Comparison of ENCODE assay signal across 10 mouse cellular contexts in the genomic region with DNA sequence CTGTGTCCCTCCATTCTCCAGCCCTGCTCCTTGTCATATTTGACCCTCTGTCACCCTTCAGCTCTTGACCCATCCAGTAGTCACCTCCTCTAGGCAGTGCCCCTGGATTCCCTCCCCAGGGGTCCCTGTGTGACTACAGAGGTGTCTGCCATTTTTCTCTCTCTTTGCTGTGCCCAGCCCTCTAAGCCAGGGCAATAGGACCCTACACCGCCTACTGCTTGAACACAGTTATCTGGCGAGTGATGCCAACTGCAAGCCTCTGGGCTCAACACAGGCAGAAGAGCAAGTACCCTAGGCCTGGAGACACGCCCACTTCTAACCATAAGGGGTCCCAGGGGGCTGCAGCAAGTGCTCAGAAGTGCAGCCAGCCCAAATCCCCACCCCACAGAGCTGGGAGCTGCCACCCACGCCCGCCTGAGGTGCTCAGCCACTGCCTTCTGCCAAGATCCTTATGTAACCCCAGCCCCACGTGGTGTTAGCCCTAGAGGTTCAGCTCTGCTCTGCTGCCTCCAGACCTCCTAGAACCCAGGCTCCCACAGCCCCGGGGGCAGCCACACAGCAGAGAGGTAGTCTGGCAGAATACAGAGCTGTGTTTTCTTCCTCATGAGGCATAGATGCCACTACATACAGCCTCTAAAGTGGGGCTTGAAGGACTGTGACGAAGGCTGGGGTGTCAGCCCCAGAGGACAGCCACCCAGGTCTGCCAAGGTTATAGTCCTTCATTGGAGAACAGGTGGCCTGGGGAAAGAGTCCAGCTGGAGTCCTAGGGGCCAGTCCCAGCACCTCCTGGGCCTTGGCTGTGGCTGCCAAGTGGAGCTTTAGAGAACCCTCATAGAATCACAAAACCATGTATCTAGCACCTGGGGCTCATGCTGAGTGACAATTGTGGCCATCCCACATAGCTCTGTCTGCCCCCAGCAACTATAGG. TPM values are rescaled to one million over a fixed set of nuclear protein-coding genes. Genes with fewer than 3 reads are reported as not detected.
DNase-seq lines count a peak whose midpoint lies in the region; ATAC-seq and TF ChIP-seq lines count a peak whose summit lies in the region.
"Had no signal": no experiment of that assay in that cellular context is flagged by ENCODE, and none has a peak within 500 bp of the region (broad histone marks: within the 10 kb centered on the region; RNA-seq: fewer than 3 reads in every experiment).

No protein-coding gene starts in this region.

- H3K4me2 ChIP-seq in hindbrain, embryonic 11.5 days (replicated peaks; ENCODE audit: low read depth, low read length) = no peak overlapping the region
- H3K4me2 ChIP-seq: limb, embryonic 15.5 days had no signal

- peak overlapping the region; percentile 37 for H3K27ac ChIP-seq in testis, adult 2 months (ENCODE audit: control insufficient read depth, insufficient read depth, low read depth, low read length)
- no peak overlapping the region for H3K27ac ChIP-seq in hindbrain, embryonic 11.5 days (ENCODE audit: low read depth, low read length)
- H3K27ac ChIP-seq: limb, embryonic 15.5 days had no signal

- ATAC-seq in hindbrain, embryonic 11.5 days (ENCODE audit: low FRiP score) = no peak

- no peaks in the 10 kb centered on the region for H3K36me3 ChIP-seq in testis, adult 2 months (ENCODE audit: control insufficient read depth, insufficient read depth, low read length)
- no peaks in the 10 kb centered on the region for H3K36me3 ChIP-seq in hindbrain, embryonic 11.5 days (ENCODE audit: control insufficient read depth, insufficient read depth, low read length)
- H3K36me3 ChIP-seq: limb, embryonic 15.5 days had no signal

- H3K27me3 ChIP-seq in testis, adult 2 months (ENCODE audit: control insufficient read depth, insufficient read depth, low read length) = no peaks in the 10 kb centered on the region
- H3K27me3 ChIP-seq in hindbrain, embryonic 11.5 days (ENCODE audit: control insufficient read depth, insufficient read depth, low read length) = no peaks in the 10 kb centered on the region
- H3K27me3 ChIP-seq: limb, embryonic 15.5 days had no signal

- no peak for TF ChIP-seq POLR2A in testis, adult 2 months (IDR thresholded peaks at IDR 0.05; ENCODE audit: control insufficient read depth, low read depth, low read length)

- TF ChIP-seq CTCF in testis, adult 2 months (IDR thresholded peaks at IDR 0.05; ENCODE audit: control insufficient read depth, insufficient read depth, insufficient replicate concordance, low read depth, low read length) = no peak

- no peaks in the 10 kb centered on the region for H3K9me3 ChIP-seq in hindbrain, embryonic 11.5 days (ENCODE audit: control insufficient read depth, low read length)
- H3K9me3 ChIP-seq: limb, embryonic 15.5 days had no signal

- no peak overlapping the region for H3K9ac ChIP-seq in hindbrain, embryonic 11.5 days (ENCODE audit: low read depth, low read length)
- H3K9ac ChIP-seq: limb, embryonic 15.5 days had no signal

- peaks cover 8% of the 10 kb centered on the region for H3K4me1 ChIP-seq in testis, adult 2 months (ENCODE audit: control insufficient read depth, insufficient read depth, low read length)
- H3K4me1 ChIP-seq in hindbrain, embryonic 11.5 days (replicated peaks; ENCODE audit: control insufficient read depth, insufficient read depth, low read length) = no peaks in the 10 kb centered on the region

- DNase-seq in layer of hippocampus, adult 9-11 months = peak; percentile 53
- DNase-seq in layer of hippocampus, postnatal 10 days (ENCODE audit: low spot score in 2 of 2) = no peak
- peak; percentile 82 for DNase-seq in adrenal gland, postnatal 10 days
- peak; percentile 74 to 79 for DNase-seq in cerebellum, postnatal 36 days
- DNase-seq in kidney, postnatal 14 days = peak; percentile 50
- no peak for DNase-seq in hindbrain, embryonic 11.5 days (ENCODE audit: low spot score)
- DNase-seq in embryo, embryonic 10.5 days (ENCODE audit: low spot score) = no peak

- 72% methylated on average over 8 of the region's 8 CpGs for WGBS in hindbrain, embryonic 11.5 days

- no peak overlapping the region for H3K4me3 ChIP-seq in testis, adult 2 months (ENCODE audit: control insufficient read depth, low read depth, low read length)
- no peak overlapping the region for H3K4me3 ChIP-seq in hindbrain, embryonic 11.5 days (ENCODE audit: low read depth, low read length)
- H3K4me3 ChIP-seq: erythroblast, embryonic 14.5 days; limb, embryonic 15.5 days had no signal

RNA-seq across cellular contexts. Expression of a gene that starts 35.9 kb away (rescaled TPM):
- 10 to 100 TPM; 10.0 to 11.2 TPM for total RNA-seq in layer of hippocampus, postnatal 10 days (2021)
- total RNA-seq in adrenal gland, postnatal 10 days (2021) = 10 to 100 TPM; 46.6 to 79.0 TPM
- polyA plus RNA-seq in testis, adult 2 months (2012; rRNA removed) = 1.7 and 3.1 TPM in 2 replicates
- 3.1 and 5.5 TPM in 2 replicates for polyA plus RNA-seq in hindbrain, embryonic 11.5 days (2014; fragmentation: Nextera tagmentation; extraction: Ambion mirVana)

RNA-seq across cellular contexts. Expression of a gene that starts 47.2 kb away (rescaled TPM):
- under 1 TPM; 0.20 to 0.50 TPM for total RNA-seq in layer of hippocampus, postnatal 10 days (2021)
- total RNA-seq in adrenal gland, postnatal 10 days (2021) = 100 to 1,000 TPM; 330 to 339 TPM
- polyA plus RNA-seq in testis, adult 2 months (2012; rRNA removed) = 0.15 and 0.18 TPM in 2 replicates
- polyA plus RNA-seq in hindbrain, embryonic 11.5 days (2014; fragmentation: Nextera tagmentation; extraction: Ambion mirVana) = 2.4 and 2.6 TPM in 2 replicates
- polyA plus RNA-seq: erythroblast, embryonic 14.5 days had no signal

Comparison
In these comparisons a context has a peak if more than half of its experiments do, and no peak if none do; other contexts are left out.
1. DNase-seq: peak in layer of hippocampus, adult 9-11 months (single experiment), adrenal gland, postnatal 10 days (single experiment), cerebellum, postnatal 36 days (2 of 2) and kidney, postnatal 14 days (single experiment); none in layer of hippocampus, postnatal 10 days (0 of 2), hindbrain, embryonic 11.5 days (single experiment) and embryo, embryonic 10.5 days (single experiment).
2. RNA of a gene that starts 47.2 kb away (total RNA-seq): 330 to 339 TPM in adrenal gland, postnatal 10 days; 0.20 to 0.50 TPM in layer of hippocampus, postnatal 10 days; every median in the first group is over 100 times any median in the second.